Mouse (Mus musculus): ENCODE data around the gene Nsfl1c. TPM values are rescaled to one million over a fixed set of nuclear protein-coding genes. Genes with fewer than 3 reads are reported as not detected.

Gene Nsfl1c
- total RNA-seq, 2 experiments from 2014 or later = 143 to 148 TPM

DNA sequence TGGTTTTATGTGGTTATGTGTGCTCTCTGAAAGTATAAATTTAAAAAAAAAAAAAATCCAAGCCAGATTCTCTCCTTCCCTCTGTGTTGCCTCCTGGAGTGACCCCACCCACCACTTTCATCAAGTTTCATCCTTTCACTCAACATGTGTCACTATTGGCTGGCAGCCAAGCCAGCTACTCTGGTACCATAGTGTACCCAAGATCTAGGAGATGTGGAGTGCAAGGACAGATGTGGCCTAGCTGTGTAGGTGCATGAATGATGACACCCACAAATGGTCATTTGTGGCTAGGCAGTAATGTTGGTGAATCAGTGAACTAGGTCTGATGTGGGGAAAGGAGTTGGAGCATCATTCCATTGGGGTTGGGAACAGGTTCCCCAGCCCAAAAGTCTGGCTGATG is 35.2 kb downstream of the Nsfl1c start:
- Histone ChIP-seq H3K27ac (no peak overlapping the region), H3K4me3 (no peak overlapping the region)
- no peak for DNase-seq (ENCODE audit: low spot score in 2 of 2)
- TF ChIP-seq CTCF (conservative IDR thresholded peaks at IDR 0.05) = no peak

DNA sequence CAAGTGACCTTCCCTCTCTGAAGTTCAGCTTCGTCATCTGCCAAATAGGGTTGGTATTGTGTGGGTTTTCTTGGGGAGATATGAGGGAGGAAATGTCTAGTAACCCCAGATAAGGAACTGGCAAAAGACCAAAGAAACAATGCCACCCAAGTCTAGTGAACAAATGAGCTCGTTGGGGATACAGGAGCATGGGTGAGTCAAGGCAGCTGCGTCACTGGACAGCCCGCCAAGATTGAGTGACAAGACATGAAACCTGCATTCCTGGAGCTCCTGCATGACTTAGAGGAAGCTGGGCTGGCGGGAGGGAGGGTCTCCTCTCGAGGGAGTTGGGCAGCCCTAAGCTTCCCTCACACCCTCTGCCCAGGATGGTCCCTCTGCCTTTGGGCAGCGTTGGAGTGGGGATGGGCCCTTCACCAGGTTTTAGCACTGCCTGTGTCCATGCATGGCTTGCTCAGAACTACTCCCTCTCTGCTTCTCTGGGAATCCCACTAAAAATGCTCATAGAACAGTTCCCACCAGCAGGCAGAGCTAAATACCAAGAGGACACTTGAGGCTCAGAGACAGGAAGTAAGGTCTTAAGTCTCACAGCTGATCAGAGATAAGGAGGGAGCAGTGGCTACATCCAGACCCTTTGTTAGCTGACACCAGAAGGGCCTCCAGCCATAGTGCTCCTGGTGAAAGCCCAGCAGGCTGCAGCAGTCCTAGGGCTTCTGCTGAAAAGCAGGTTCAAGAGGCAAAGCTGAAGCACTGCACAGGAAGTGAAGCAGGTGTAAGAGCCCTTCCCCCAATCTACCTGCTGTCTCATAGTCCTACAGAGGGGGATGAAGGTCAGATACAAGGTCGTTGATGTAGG is 36.6 kb downstream of the Nsfl1c start:
- Histone ChIP-seq H3K27ac (no peak overlapping the region), H3K4me3 (no peak overlapping the region)
- no peak for DNase-seq (ENCODE audit: low spot score in 2 of 2)
- no peak for TF ChIP-seq CTCF (conservative IDR thresholded peaks at IDR 0.05)

DNA sequence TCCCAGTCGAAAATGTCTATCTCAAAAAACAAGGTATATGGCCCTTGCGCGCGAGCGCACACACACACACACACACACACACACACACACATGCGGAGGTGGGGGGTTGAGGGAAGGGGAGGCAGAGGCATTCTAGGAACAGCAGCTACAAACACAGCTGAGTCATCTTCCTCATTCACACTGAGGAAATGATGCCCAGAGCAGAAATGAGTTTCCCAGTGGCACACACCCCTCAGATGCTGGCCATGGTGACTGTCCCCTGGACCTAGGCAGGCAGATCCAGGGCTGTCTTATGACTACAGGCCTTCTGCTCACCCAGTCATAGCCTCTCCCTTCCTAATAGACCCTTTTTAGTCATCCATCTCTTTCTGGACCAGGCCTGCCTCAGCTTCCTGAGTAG is 39.6 kb downstream of the Nsfl1c start:
- no peak for TF ChIP-seq CTCF (conservative IDR thresholded peaks at IDR 0.05)
- Histone ChIP-seq H3K4me3 (no peak overlapping the region), H3K27ac (no peak overlapping the region)
- no peak for DNase-seq (ENCODE audit: low spot score in 2 of 2)

DNA sequence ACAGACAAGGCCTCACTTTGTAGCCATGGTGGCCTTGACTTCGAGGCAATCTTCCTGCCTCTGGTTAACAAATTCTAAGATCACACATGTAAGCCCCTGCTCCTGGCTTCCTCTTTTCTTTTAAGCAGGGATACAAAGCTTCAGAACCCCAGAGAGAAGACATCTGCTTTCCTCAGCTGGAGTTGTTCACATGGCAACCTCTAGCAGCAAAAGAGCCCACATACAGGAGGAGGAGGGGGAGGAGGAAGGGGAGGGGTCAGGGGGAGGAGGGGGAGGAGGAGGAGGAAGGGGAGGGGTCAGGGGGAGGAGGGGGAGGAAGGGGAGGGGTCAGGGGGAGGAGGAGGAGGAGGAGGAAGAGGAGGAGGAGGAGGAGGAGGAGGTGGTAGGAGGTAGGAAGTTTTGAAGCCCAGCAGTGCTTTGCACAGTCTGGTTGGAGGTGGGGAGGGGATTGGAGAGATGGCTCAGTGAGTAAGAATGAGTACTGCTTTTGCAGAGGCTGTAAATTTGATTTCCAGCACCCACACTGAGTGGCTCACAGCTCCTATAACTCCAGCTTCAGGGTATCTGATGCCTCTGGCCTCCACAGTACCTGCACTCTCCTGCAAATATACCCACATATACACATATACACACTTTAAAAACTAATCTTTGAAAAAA is 42.1 kb downstream of the Nsfl1c start:
- TF ChIP-seq CTCF (conservative IDR thresholded peaks at IDR 0.05) = no peak
- peak in 1 of 2 experiments; percentile 49 for DNase-seq (ENCODE audit: low spot score in 2 of 2)
- Histone ChIP-seq H3K27ac (peak overlapping the region; percentile 82), H3K4me3 (no peak overlapping the region)

DNA sequence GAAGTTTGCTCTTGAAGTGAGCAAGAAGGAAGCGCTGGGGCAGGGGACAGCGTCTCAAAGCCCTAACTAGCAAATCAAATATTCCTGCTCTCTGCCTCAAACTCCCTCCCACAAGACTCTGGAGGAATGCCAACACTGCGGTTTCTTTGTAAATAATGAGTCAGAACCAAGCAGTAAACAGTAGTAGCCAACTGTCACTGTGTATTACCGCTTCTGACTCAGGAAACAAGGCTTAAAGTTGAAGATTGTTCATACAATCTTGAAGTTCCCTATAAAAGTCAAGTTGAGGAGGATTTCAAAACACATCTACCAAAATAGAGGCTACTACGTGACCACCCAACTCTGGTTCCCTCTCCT is 42.6 kb downstream of the Nsfl1c start:
- no peak for TF ChIP-seq CTCF (conservative IDR thresholded peaks at IDR 0.05)
- peak; percentile 49 to 74 for DNase-seq (ENCODE audit: low spot score in 2 of 2)
- peak overlapping the region; percentile 79 for H3K27ac ChIP-seq
- no peak overlapping the region for H3K4me3 ChIP-seq

DNA sequence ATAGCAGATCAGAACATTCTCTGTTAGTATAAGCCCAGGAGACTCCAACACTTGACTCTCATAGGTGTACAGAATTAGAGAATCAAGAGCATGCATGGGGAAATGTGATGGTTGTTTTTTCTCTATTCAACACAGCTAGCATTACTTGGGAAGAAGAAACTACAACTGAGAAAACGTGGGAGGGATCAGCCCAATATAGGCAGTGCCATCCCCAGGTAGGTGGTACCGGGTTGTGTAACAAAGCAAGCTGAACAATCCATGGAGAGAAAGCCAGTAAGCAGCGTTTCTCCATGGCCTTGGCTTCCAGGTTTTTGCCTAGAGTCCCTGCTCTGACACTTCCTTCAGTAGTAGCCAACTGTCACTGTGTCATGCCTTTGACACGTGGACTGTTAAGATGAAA is 44.7 kb downstream of the Nsfl1c start:
- TF ChIP-seq CTCF (conservative IDR thresholded peaks at IDR 0.05) = no peak
- Histone ChIP-seq H3K27ac (no peak overlapping the region), H3K4me3 (no peak overlapping the region)
- DNase-seq (ENCODE audit: low spot score in 2 of 2) = no peak

DNA sequence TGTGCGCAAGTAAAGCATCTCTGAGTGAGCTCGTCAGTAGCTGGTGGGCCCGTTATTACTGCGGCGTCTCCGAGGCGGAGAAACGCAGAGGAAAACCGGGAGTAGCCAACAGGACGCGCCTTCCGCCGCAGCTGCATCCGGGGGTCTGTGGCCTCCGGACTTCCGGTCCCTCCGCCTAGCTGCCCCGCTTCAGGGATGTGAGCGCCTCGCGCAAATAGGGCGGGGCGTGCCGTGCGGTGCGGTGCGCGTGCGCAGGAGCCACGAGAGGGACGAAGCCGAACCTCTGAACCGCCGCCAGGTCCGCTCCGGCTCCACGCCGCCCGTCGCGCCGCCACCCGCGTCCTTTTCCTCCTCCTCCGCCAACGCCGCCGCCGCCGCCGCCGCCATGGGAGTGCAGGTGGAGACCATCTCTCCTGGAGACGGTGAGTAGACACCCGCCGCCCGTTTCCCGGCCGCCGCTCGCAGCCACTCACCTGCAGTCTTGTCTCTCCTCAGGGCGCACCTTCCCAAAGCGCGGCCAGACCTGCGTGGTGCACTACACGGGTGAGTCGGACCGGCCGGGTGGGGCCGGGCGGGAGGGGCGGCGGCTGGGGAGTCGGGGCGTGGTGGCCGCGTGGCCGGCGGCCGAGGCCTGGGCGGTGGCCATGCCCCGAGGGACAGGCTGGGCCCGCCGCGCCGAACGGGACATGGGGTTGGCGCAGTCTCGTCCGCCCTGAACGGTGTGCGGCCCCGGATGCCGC is 48.5 kb downstream of the Nsfl1c start, which contains the start of gene Fkbp1a:
TSS of gene Fkbp1a (plus strand) at position 161 of the 740 bp plus-strand sequence.
- TF ChIP-seq CTCF (conservative IDR thresholded peaks at IDR 0.05) = peak; percentile 36
- Histone ChIP-seq H3K4me3 (peak within 1 kb of the TSS; percentile 93), H3K27ac (peak within 1 kb of the TSS; percentile 95)
- peak; percentile 96 to 97 for DNase-seq (ENCODE audit: low spot score in 2 of 2)

DNA sequence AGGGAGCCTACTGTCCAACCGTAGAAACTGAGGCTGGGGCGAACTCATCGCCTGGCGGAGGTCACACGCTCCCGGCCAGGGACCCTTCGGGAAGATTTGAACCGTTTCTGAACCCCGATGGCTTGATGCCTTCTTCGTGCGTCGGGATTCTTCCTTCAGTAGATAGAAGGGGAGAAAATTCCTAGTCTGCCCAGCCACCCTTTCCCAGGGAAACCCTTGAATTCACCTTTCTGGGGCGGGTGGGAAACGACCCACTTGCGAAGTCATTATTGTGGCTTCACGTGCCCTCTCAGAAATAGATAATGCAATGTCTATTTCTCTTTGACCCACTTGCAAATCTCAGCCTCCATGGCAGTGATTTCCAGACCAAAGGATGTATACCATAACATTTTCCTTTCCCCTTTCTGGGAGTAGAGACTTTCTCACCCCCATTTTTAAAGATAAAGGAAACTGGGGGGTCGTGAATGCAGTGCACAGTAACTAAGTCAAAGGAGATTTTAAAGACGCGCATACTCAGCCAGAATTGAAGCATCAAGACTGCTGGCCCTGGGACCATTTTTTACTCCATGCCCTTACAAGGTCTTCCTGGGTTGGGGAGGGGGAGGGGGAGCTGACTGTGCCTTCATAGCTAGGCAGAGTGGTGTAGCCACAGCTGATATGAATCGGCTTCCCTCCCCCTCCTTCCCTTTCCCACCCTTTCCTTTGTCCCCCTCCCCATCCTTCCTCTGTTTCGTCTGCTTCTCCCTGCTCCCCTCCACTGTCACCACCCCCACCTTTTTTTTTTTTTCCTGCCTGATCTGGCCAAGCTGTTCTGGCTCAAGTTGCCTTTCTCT is 49.3 kb downstream of the Nsfl1c start:
- no peak for TF ChIP-seq CTCF (conservative IDR thresholded peaks at IDR 0.05)
- DNase-seq (ENCODE audit: low spot score in 2 of 2) = peak; percentile 59 to 61
- Histone ChIP-seq H3K4me3 (peak overlapping the region; percentile 93), H3K27ac (peak overlapping the region; percentile 95)

DNA sequence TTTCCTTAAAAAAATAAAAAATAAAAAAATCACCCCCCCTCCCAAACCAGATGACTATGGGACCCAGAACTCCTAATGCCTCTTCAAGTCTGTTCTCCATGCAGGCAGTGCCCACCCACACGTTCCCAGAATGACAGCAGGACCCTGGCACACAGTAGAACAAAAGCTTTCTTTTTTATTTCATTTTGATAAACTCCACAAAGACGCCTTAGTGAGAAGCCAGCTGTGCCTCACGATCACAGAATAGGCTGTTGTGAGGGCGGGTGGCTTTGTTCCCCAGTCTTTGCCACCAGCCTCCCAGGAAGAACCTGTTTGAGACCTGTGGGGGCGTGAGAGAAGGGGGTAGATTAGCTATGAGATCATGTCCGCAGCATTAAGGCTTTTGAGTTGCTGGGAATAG is 50.7 kb downstream of the Nsfl1c start:
- peak; percentile 44 to 68 for DNase-seq (ENCODE audit: low spot score in 2 of 2)
- peak overlapping the region; percentile 95 for H3K27ac ChIP-seq

DNA sequence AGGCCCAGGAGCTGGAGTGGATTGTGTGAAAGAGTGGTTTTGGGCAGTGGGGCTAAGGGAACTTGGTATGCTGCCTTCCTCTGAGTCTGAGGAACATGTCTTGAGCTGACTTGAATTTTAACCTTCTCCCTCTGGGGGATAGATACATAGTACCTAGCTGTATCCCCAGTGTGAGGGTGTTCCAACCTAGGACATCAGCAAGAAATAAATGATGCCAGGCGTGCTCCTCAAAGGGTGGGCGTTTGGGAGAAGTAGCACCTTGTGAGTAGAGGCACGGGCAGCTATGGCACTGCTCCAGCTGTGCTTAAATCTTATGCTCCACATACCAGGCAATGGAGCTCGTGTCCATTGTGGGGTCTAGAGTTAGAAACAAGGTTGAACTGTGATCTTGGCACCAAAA is 52.6 kb downstream of the Nsfl1c start:
- peak overlapping the region; percentile 95 for H3K27ac ChIP-seq
- TF ChIP-seq CTCF (conservative IDR thresholded peaks at IDR 0.05) = no peak
- H3K4me3 ChIP-seq = no peak overlapping the region; the same call in 1 of the 2 replicates
- DNase-seq (ENCODE audit: low spot score in 2 of 2) = no peak

More for the DNA sequence above, 50.7 kb downstream of the Nsfl1c start:
- peak overlapping the region; percentile 93 for H3K4me3 ChIP-seq
- no peak for TF ChIP-seq CTCF (conservative IDR thresholded peaks at IDR 0.05)

DNA sequence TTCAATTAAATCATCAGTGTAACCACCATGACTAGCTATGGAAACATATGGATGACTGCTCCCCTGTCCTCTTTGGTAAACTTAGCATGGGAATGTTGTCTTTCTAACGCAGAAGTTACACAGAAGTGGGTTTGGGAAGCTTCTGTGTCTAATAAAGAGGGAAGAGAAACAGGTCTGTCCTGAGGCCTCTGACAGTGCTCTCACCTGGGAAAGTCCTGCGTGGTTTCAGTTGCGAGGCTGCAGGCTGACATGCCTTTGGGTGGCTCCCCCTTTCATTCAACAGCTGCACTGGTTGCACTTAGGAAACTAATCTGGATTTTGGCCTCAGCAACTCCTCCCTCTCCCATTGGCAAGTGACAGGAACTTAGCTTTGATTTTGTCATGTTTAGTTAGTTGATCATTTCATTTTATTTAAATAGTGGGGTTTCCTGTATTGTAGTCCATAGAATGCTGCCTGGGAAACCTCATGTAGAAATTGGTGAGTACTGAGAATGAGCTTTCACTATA is 55.7 kb downstream of the Nsfl1c start:
- DNase-seq (ENCODE audit: low spot score in 2 of 2) = no peak
- Histone ChIP-seq H3K27ac (no peak overlapping the region), H3K4me3 (no peak overlapping the region)
- TF ChIP-seq CTCF (conservative IDR thresholded peaks at IDR 0.05) = no peak

Other genes starting within 250 kb of the Nsfl1c start
- not detected for gene 4921509C19Rik, start 18.0 kb upstream of the Nsfl1c start, total RNA-seq (2021)
- 100 to 1,000 TPM; 892 to 923 TPM for gene Fkbp1a, start 48.3 kb downstream of the Nsfl1c start, total RNA-seq (2021)
- gene Sdcbp2, start 78.4 kb downstream of the Nsfl1c start, total RNA-seq (2021) = 1 to 10 TPM; 1.4 to 2.1 TPM
- 100 to 1,000 TPM; 401 to 415 TPM for gene Snph, start 138.4 kb downstream of the Nsfl1c start, total RNA-seq (2021)
- 1 to 10 TPM; 1.2 to 1.4 TPM for gene Rad21l, start 174.4 kb downstream of the Nsfl1c start, total RNA-seq (2021)
- 1 to 10 TPM; 4.5 to 5.3 TPM for gene Tmem74b, start 207.8 kb downstream of the Nsfl1c start, total RNA-seq (2021)